Mouse (Mus musculus) adrenal gland, postnatal 36 days (tissue): Measurements from ENCODE around the gene Fbxw2. TPM values are rescaled to one million over a fixed set of nuclear protein-coding genes. Genes with fewer than 3 reads are reported as not detected.
"Not testable (repeated sequence)": the region's sequence is repeated elsewhere in the genome, so short reads cannot be mapped to it uniquely, and the experiment has no call there.

Experiments used
- DNase-seq, 2 experiments: peaks; one replicate each; pipeline ENCODE4 v3.0.0; 2021; ENCODE audit warnings: mixed read lengths in 1 of 2
- long read RNA-seq, 2 experiments: library from polyadenylated mRNA; stranded (forward); transcript quantifications; one replicate each; pipeline ENCODE4 v2.0.0; 2021; ENCODE audit warnings: borderline sequencing depth in 2 of 2
- total RNA-seq, 2 experiments: library from RNA; stranded (reverse); gene quantifications; 2 replicates each; pipeline ENCODE4 v1.2.3; 2021

The Fbxw2 gene
- 10 to 100 TPM; 71.5 to 71.6 TPM for total RNA-seq
- long read RNA-seq, experiment 1, transcript Fbxw2-202 (8 exons, 1,838 nt) = minor isoform, 13 of 139 reads
- long read RNA-seq, experiment 1, transcript Fbxw2-201 (7 exons, 2,030 nt) = minor isoform, 7 of 139 reads
- long read RNA-seq, experiment 1, transcript Fbxw2-208 (4 exons, 1,930 nt) = minor isoform, 17 of 139 reads
- long read RNA-seq, experiment 1, transcript Fbxw2-206 (8 exons, 1,923 nt) = major isoform, 61 of 139 reads
- long read RNA-seq, experiment 1, partial matches to known transcripts = 6 of 139 reads
- long read RNA-seq, experiment 1, other reads (novel, unspliced or antisense) = 30 of 139 reads
- long read RNA-seq, experiment 2, transcript Fbxw2-202 (8 exons, 1,838 nt) = minor isoform, 7 of 29 reads
- long read RNA-seq, experiment 2, transcript Fbxw2-206 (8 exons, 1,923 nt) = major isoform, 11 of 29 reads
- long read RNA-seq, experiment 2, partial matches to known transcripts = 1 of 29 reads
- long read RNA-seq, experiment 2, other reads (novel, unspliced or antisense) = 3 of 29 reads

DNA sequence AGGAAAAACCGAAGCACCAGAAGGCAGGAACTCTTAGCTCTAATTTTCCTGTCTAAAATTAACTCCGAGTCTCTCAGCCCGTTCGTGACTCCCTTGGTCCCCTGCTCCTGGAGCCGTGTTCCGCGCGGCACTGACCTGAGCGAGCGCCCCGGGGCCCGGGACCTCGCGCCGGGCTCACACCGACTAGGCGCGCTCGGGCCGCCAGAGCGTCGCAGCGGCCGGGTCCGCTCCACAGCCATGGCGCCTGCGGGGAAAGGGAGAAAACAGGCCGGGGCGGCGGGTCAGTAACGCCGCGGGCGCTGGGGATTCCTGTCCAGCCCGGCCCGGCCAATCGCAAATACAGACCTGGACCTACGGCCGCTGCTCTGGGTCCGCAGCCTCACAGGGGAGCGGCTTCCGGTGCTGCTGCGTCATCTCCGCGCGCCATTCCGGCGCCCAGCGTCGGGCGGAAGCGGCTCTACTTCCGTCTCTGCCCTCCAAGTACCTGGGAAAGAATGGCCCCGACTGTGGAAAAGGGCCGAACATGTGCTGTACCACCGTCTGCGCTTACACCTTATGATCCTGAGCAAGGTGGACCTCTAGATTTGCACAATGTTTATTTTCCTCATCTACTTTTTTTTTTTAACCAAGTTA lies at the start of gene Fbxw2:
Gene Fbxw2, minus strand, starts transcription at position 485 of the 633 bp plus-strand sequence.
- DNase-seq = peak; percentile 95 to 97

DNA sequence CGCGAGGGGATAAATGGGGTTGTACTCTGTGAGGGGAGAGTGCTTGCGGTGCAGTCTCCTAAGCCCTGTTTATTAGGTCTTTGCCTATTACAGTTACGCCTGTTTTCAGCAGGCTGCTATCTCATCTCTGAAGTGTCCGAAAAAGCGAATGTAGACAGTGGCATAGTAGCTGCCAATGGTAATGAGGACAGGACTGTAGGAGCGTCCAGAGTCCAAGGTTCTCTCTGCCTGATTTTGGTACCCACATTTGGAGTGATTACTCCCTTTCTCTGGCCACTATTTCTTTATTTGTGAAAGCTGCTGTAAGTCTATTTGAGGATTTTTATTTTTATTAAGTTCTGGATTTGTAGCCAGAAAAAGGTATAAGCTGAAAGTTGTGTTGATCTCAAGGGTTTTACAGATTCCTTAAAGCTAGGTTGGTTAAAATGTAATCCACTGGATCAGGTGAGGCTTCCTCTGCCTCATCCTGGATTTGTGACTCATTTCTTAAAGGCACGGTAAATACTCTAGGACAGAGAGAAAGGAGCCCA lies 48.8 kb upstream of the Fbxw2 start, which contains the start of gene Psmd5:
Gene Psmd5, minus strand, starts transcription at position 153 of the 530 bp plus-strand sequence.
- no peak for DNase-seq

DNA sequence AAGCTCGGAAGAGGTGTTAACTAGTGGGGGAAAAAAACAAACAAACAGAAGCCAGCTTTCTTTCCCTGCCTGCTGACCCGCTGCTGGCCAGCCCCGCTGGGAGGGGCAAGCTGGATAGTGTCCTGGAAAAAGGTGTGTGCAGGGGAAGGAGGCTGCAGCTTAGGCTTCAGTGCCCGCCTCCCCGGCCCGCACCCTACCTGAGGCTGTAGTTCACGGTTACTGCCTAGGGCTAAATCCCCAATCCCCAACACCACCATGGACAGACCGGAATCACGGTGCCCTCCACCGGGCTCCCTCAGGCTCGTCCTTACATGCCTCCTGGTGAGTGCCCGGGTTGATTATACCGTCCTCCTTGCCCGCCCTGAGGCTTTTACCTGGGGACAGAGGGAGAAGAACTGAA lies 48.2 kb upstream of the Fbxw2 start, which contains the start of gene Cutal:
Gene Cutal, plus strand, starts transcription at position 126 of the 400 bp plus-strand sequence.
- peak in 1 of 2 experiments; percentile 14 for DNase-seq

DNA sequence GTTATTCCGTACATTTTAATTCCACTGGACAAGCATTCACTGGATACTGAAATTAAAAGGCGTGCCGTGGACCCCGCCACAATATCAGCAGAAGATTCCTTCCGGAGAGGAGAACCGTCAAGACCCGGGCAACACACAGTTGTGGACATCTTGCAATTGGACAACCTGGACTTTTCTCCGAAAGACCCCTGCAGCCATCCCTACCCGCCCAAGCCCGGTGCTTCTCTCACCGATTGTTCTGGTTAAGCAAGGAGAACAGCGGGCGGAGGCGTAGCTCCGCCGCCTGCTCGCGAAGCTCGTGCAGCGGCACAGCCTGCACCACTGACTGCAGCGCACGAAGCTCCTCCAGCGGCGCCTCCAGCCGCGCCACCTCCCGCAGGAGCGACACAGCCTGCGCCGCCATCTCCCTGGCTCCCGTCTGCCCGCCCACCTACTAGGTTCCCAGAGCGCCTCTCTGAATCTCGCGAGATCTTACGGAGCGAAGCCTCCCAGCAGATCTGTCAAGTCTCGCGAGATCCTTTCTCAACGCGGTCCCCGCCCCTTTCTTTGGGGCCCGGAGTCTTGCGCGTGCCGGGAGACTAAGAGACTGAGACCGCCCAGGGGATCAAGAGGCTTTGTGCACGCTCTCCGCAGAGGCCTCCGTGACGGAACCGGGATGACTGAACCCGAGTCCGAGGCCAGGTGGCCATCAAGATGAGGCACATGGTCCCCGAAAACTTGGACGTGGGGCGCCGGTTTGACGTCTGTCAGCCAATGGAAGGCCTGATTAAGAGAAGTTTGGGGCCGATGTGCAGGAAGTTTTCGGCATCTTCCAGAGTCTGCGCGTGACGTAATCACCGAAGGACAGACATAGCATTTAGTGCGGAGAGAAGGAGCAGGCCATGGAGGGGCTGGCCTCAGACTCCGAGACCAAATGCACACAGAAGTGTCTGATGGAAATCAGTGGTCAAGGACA lies 44.7 kb upstream of the Fbxw2 start:
- DNase-seq = peak; percentile 94 to 95

DNA sequence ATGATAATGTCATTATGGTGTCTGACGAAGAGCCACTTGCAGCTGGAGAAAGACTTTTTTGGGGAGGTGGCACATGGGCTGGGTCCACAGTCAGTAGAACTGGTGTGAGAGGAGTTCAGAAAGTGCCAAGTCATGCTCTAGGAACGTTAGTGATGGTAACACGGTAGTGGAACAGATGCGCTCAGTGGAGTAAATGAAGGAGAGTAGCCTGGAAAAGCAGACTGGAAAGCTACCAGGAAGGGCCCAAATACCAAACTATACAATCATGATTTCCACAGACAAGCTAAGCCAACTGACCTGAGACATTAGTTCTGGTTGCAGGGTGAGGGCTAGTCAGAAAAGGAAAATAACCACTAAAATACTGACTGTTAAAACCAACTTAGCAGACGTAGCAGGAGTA lies 43.6 kb upstream of the Fbxw2 start:
- no peak for DNase-seq

DNA sequence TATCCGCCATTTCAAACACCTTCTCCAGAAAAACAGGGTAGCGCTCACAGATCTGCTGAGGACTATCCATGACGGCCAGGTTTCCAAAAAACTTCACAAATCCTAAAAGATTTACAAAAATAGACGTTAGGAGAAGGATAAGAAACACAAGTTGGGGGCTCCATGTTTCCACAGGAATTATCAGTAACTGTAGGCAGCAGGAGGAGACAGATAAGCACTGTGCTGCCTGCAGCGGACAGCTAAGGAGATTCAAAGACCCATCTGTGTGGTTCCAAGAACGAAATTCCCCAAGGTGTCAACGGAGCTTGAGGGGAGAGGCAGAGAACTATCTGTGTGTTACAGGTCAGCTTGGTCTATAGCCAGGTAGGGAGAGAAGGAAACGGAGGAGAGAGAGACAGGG lies 31.6 kb upstream of the Fbxw2 start:
- DNase-seq = no peak

DNA sequence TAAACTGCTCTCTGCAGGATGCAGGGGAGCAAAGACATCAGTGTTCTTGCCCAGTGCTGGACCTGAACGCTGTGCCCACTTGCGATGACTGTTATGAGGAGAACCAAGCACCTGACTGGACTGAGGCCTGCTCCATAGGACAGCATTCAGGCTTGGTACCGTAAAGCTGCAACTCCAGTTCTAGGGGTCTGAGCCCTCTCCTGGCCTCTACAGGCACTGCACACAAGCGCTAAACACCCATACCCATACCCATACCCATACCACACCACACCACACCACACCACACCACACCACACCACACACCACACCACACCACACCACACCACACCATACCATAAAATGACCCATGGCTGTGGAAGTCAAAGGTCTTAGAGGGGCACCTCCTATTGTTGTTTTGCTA lies 29.2 kb upstream of the Fbxw2 start:
- no peak for DNase-seq

DNA sequence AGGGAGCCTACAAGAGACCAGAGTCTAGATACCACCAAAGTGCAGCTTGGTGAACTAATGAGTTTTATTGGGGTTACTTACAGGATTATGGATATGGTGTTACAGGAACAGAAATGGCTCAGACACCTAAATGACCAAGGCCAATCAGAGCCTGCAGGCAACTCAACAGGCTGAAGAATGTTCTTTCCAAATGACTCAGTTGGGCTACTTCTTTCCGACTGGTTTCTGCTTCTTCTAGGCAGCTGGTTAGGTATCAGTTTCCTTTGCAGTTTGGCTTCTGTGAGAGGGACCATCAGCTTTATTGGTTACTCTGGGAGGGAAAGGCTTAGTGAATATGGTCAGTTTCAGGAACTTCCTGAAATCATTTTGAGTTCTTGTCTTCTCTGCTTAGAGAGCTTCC lies 21.6 kb upstream of the Fbxw2 start:
- no peak for DNase-seq

DNA sequence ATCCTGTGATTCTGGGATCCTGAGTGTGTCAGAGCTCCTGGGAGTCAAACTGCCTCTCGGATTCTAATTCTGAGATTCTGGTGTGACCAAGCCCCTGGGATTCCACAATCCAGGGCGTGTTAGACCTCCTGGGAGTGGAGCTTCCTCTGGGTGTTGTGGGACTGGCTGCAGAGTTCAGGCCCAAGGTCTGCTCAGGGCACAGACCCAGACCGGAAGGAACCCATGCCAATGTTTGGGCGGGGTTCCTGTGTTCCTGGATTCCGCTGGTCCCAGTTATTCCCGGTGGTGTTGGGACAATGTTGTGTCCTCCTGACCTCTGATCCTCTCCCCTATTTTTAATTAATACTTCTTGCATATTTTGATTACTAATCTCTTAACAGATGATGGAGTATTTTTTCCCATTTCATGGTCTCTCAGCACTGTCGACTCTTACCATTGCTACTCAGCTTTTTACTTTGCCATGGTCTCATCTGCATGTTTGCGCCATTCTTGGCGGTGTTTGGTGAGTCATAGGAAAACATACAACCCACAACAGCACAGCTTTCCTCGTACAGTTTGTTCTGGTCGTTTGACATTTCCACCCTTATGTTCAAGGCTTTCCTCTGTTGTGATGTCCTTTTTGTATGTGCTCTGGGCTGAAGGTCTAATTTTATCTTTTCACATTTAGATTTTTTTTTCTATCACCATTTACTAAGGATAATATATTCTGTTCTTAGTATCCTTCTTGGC lies 17.3 kb upstream of the Fbxw2 start:
- DNase-seq = peak; percentile 77 to 79

DNA sequence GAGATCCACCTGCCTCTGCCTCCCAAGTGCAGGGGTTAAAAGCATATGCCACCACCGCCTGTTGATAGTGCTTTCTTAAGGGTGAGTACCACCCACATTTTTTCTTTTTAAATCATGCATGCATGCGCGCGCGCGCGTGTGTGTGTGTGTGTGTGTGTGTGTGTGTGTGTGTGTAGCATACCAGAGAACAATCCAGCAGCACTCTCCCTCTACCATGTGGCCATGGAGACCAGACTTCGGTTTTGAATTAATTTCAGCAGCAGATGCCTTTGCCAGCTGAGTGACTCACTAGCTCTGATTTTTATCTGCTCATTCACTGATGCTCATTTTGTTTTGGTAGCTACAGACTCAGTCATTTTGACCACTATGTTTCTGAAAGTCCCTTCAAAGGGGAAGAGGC lies 15.6 kb upstream of the Fbxw2 start:
- DNase-seq = no peak

DNA sequence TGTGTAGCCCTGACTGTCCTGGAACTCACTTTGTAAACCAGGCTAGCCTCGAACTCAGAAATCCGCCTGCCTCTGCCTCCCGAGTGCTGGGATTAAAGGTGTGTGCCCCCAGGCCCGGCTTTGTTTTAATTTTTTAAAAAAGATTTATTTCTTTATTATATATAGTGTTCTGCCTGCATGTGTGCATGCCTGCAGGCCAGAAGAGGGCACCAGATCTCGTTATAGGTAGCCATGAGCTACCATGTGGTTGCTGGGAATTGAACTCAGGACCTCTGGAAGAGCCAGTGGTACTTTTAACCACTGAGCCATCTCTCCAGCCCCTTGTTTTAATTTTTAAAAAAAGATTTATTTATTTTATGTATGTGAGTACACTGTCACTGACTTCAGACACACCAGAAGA lies 14.0 kb upstream of the Fbxw2 start:
- DNase-seq = not testable (repeated sequence)

DNA sequence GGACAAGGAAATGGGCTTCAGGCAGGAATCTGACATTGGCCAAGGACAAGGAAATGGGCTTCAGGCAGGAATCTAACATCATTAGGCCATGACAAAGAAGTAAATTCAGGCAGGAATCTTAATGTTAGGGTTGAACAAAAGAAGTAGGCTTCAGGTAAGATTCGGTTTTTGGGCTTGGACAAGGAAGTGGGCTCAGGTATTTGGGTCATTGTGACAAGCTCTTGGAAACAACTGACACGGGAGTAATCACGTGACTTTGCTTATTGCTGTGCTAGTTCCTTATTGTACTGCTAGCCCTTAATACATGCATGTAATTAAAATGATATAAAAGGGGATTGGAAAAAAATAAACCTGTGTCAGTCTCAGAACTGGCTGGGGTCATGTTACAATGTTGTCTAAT lies 9.6 kb upstream of the Fbxw2 start:
- no peak for DNase-seq

DNA sequence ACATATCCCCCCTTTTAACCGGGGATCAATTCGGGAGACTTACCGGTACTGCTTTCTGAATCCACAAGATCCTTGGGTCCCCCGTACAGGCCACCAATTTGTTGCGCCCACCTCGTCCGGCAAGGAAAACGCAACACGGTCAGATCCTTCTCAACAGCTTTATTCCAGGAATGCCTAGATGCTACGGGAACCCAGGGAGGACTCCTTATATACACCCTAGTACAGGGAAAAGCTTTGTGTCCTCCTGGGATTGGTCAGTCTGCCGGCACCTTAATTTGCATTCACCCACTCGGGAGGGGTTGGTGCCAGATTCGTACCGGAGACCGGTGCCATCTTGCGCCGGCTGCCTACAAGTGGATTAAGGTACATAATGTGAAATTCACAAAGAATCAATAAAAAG lies 7.5 kb upstream of the Fbxw2 start:
- no peak for DNase-seq

DNA sequence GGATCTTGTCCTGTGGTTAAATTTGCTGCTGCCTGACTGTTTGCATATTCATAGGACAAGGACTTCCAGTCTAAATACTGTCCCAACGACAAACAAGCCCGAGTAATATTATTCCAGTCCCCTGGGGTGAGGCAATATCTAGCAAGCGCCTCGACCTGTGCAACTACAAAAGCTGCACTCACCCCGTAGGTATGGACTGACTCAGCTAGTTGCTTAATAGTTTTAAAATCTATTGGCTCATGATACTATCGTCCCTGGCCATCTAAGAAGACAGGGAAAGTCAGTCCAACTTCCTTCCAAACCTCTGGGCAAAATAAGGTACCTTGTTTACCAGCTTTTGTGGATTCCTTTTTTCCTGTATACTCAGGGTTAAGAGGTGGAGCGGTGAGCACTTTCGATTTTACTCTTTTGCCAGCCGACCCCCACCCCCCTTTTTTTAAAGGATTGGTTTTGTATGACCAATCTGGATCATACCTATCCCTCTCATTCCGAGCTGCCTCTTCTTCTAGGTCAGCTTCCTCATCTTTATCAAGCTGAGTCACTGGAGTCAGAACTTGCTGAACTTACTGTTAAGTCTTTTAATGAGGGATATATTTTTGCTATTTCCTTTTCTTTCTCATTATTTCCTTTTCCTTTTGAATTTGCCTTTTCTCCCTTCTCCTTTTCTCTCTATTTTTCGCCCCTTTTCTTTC lies 6.8 kb upstream of the Fbxw2 start, which contains the start of gene Gm34653:
Gene Gm34653, plus strand, starts transcription at position 242 of the 692 bp plus-strand sequence.
- not testable (repeated sequence) for DNase-seq

DNA sequence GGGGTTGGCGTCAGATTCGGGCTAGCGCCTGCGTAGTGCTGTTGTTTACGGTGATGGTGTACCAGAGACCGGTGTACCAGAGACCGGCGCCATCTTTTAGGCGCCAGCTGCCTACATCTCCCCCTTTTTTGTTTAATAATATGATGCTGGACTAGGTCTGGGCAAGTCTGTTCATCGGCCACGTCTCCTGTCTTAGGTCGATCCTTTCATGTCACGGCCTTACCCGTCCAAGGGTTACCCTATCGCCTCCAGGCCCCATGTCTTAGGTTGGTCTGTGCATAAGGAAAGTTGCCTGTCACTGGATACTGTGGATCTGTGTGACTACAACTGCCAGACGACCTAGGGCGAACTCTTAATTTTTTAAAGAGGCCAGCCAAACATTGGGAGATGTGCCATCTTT lies 4.0 kb upstream of the Fbxw2 start:
- DNase-seq = not testable (repeated sequence)

DNA sequence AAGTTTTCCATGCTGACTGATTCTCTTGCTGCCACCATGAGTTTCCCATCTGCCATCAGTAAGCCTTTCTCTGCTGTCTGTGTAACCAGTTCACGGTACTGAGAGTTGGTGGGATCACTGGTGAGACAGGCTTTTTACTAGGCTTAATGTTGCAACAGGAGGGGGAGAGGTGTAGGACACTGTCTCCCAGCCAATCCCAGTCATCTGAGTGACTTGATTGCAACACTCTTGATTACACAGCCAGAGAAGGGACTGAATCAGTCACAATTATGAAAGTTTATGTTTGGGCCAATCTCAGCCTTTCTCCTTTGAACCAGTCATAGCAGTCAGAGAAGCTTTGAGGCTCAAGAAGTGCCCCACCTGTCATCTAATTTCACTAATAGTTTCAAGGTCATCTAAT lies 1.9 kb upstream of the Fbxw2 start:
- peak; percentile 38 to 56 for DNase-seq

DNA sequence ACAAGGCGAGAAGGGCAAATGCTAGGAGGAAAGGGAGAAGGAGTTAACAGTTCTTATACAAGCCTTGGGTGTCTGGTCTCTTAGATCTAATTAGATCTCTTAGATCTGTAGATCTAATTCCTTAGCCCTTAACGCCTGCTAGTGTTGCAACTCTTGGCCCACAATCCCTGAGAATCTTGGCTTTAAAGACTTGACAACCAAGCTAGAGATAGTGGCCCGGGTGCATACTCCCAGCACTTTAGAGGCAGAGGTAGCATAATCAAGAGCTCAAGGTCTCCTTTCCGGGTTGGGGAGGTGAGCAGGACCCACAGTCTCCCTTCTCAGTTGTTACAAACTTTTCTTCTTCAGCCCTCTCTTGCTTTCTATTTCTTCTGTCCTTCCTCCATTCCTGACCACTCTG lies 1.5 kb upstream of the Fbxw2 start:
- DNase-seq = no peak

DNA sequence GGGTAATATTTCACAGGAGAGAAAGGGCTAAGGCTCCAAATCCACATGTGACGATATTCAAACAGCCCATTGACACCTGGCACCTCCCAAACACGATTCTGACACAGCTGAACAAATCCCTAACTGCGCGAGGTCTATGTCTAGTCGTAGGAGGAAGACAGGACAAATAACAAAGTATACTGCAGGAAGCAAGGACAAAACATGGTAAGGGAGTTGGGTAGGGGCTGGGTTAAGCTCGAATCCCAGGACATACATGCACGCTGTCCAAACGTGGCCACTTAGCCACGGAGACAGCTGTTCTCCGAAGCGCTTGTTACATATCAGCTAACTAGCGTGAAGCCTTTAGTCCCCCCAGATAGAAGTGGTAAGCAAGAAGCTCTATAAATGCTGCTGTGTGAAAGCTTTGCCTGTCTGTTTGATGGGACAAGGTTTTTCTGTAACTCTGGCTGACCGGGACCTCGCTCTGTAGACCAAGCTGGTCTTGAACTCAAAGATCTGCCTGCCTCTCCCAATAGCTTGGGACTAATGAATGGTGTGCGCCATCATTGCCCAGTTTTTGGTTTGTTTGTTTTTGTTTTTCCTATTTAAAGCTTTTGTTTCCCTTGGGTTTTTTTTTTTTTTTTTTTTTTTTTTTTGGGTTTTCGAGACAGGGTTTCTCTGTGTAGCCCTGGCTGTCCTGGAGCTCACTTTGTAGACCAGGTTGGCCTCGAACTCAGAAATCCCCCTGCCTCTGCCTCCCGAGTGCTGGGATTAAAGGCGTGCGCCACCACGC lies 535 bp upstream of the Fbxw2 start:
- DNase-seq = no peak

DNA sequence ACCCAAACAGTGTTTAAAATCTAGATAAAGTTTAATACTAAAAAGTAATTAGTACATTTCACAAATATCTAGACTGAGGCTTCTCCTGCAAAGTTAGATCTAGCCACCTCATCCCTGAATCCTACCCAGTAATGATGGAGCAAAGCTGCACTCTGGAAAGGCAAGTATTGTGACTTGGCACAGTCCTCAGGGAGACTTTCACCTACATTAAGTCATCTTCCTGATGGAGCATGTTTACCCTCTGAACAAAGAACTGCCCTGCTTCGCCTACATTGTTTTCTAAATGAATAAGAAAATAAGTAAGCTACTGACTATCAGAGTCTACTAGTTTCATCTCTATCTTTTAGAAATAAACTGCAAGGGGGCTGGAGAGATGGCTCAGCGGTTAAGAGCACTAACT lies 7.6 kb downstream of the Fbxw2 start:
- no peak for DNase-seq

DNA sequence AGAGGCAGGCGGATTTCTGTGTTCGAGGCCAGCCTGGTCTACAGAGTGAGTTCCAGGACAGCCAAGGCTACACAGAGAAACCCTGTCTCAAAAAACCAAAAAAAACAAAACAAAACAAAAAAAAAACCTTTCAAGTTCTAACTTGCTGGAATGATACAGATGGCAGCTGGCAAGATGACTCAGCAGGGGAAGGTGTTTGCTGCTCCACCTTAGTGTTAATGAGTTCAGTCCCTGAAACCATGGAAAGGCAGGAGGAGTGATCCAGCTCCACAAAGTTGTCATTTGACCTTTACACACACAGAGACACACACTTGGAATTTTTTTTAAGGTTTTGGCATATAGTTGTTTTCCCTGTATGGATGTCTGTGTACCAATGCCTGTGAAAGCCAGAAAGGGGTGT lies 10.2 kb downstream of the Fbxw2 start:
- DNase-seq = not testable (repeated sequence)
